Mouse (Mus musculus) C2C12 (cell line): ENCODE data around the gene Zfyve9. TPM values are rescaled to one million over a fixed set of nuclear protein-coding genes. Genes with fewer than 3 reads are reported as not detected.

Source experiments
- H3K27me3 ChIP-seq: one replicate; pipeline ENCODE4 v1.6.1; 2011; ENCODE audit not compliant: control insufficient read depth, insufficient read depth, insufficient read length
- H3K36me3 ChIP-seq: one replicate; pipeline ENCODE4 v1.6.1; 2011; ENCODE audit not compliant: control insufficient read depth, insufficient read depth
- H3K4me3 ChIP-seq: one replicate; pipeline ENCODE4 v1.5.1; 2011; ENCODE audit warnings: mild to moderate bottlenecking, control low read depth; ENCODE audit not compliant: poor library complexity, insufficient read depth, severe bottlenecking
- H3K79me2 ChIP-seq: one replicate; pipeline ENCODE4 v1.6.1; 2011; ENCODE audit not compliant: control insufficient read depth, insufficient read depth
- H3K79me3 ChIP-seq: one replicate; pipeline ENCODE4 v1.6.1; 2011; ENCODE audit warnings: low read depth, control low read depth
- H3ac ChIP-seq: one replicate; pipeline ENCODE3; 2011; ENCODE audit warnings: low read depth; ENCODE audit not compliant: control insufficient read depth, insufficient read length
- CEBPB ChIP-seq: IDR thresholded peaks from one replicate; pipeline ENCODE4 v1.6.1; 2011; ENCODE audit warnings: low read depth, mild to moderate bottlenecking, control low read depth, moderate library complexity
- CTCF ChIP-seq: IDR thresholded peaks from one replicate; pipeline ENCODE4 v1.5.1; 2011; ENCODE audit not compliant: control insufficient read depth, insufficient read depth, insufficient read length
- FOSL1 ChIP-seq: IDR thresholded peaks from one replicate; pipeline ENCODE4 v1.8.0; 2011; ENCODE audit warnings: mild to moderate bottlenecking, low read length; ENCODE audit not compliant: poor library complexity, insufficient read depth, severe bottlenecking
- MAX ChIP-seq: IDR thresholded peaks from one replicate; pipeline ENCODE4 v1.6.1; 2011; ENCODE audit warnings: mild to moderate bottlenecking, control low read depth
- MYOD1 ChIP-seq: IDR thresholded peaks from one replicate; pipeline ENCODE4 v1.6.1; 2011; ENCODE audit warnings: low read depth; ENCODE audit not compliant: control insufficient read depth, insufficient read length
- MYOG ChIP-seq: IDR thresholded peaks from one replicate; pipeline ENCODE4 v1.6.1; 2011; ENCODE audit not compliant: control insufficient read depth, insufficient read length; ENCODE audit errors: extremely low read depth
- USF1 ChIP-seq: IDR thresholded peaks from one replicate; pipeline ENCODE4 v1.6.1; 2011; ENCODE audit warnings: low read depth, mild to moderate bottlenecking, control low read depth, moderate library complexity
- polyA plus RNA-seq: library from polyadenylated mRNA; unstranded; fragments of >200 nt; fragmentation: generic; extraction: Trizol; gene quantifications from one replicate; pipeline ENCODE4 v1.2.1, GENCODE M21; 2012; ENCODE audit warnings: missing spikeins

The Zfyve9 gene
- polyA plus RNA-seq, 1 experiment: 5.5 TPM

DNA sequence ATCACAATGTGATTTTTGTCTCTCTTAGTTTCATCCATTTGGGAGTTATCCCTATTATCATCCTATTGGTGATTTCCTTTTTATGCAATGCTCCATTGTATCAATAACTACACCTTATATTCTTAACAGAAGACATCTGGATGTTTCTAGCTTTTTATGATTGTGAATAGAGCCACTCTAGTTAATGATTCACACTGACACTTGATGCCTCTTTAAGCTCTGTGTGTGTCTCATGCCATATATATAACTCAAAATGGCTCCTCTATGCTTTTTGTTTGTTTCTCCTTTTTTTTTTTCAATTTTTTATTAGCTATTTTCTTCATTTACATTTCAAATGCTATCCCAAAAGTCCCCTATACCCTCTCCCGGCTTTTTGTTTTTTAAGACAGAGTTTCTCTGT, 184.8 kb downstream of the Zfyve9 start:
- H3K36me3 ChIP-seq: peaks cover 78% of the 10 kb centered on the region

DNA sequence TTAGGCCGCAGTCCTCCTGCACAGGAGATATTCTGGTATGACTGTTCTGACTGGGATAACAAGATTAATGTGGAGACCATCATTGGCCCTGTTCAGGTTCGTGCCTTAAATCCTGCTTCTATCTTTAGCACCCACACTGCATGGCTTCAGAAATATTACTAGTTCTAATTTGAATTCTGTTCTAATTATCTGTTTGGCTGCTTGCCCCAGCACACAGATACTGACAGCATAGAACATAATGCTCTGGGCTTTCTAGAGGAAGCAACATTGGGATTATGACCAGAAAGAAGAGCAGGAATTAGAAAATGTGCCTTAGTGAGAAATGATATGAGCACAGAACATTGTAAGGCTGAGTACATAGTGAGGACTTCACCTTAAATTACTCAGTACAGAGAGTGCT, 187.2 kb downstream of the Zfyve9 start:
- Histone ChIP-seq H3K36me3 (peaks cover 71% of the 10 kb centered on the region), H3K79me2 (peaks cover 18% of the 10 kb centered on the region), H3K27me3 (no peaks in the 10 kb centered on the region), H3K79me3 (peaks cover 5% of the 10 kb centered on the region), H3K4me3 (no peak overlapping the region), H3ac (no peak overlapping the region)
- TF ChIP-seq MYOG (no peak), CEBPB (no peak), MYOD1 (no peak), USF1 (no peak), CTCF (no peak), FOSL1 (no peak), MAX (no peak)

More for the DNA sequence above, 184.8 kb downstream of the Zfyve9 start:
- H3ac ChIP-seq: no peak overlapping the region
- no peak overlapping the region for H3K4me3 ChIP-seq
- no peak for TF ChIP-seq USF1
- TF ChIP-seq MYOG: no peak
- TF ChIP-seq MYOD1: no peak
- TF ChIP-seq CEBPB: no peak
- TF ChIP-seq FOSL1: no peak
- TF ChIP-seq CTCF: no peak
- no peak for TF ChIP-seq MAX
- peaks cover 2% of the 10 kb centered on the region for H3K79me3 ChIP-seq
- H3K27me3 ChIP-seq: no peaks in the 10 kb centered on the region
- H3K79me2 ChIP-seq: no peaks in the 10 kb centered on the region

Other genes with a start within 250 kb of the Zfyve9 start
- gene Prpf38a, start 201.5 kb downstream of the Zfyve9 start, polyA plus RNA-seq: 35.9 TPM
- gene Orc1, start 201.4 kb downstream of the Zfyve9 start, polyA plus RNA-seq: 6.2 TPM
- gene Cc2d1b, start 160.9 kb downstream of the Zfyve9 start, polyA plus RNA-seq: 33.6 TPM
- gene 3110021N24Rik, start 61.1 kb downstream of the Zfyve9 start, polyA plus RNA-seq: not detected
- 29.1 TPM for gene Btf3l4, start 52.8 kb upstream of the Zfyve9 start, polyA plus RNA-seq
- 51.1 TPM for gene Txndc12, start 53.8 kb upstream of the Zfyve9 start, polyA plus RNA-seq
- 62.8 TPM for gene Kti12, start 67.0 kb upstream of the Zfyve9 start, polyA plus RNA-seq
- gene A730015C16Rik, start 67.8 kb upstream of the Zfyve9 start, polyA plus RNA-seq: 0.22 TPM
- 4.1 TPM for gene Rab3b, start 98.3 kb upstream of the Zfyve9 start, polyA plus RNA-seq
- 30.7 TPM for gene Nrd1, start 219.9 kb upstream of the Zfyve9 start, polyA plus RNA-seq